Mouse (Mus musculus) forebrain, embryonic 11.5 days (tissue): Measurements from ENCODE around the gene Ntsr1. TPM values are rescaled to one million over a fixed set of nuclear protein-coding genes. Genes with fewer than 3 reads are reported as not detected.
A peak's percentile ranks its signal among the peaks of the same experiment; 100 is the strongest.

ENCODE experiments used
- ATAC-seq: fragments of 200-750 bp; cut with Nextera tagmentation; replicated peaks from 2 replicates; pipeline ENCODE4 v1.8.0; 2017; ENCODE audit warnings: moderate TSS enrichment; ENCODE audit not compliant: low FRiP score
- DNase-seq: peaks from one replicate; pipeline ENCODE4 v3.0.0-alpha.2; 2017; ENCODE audit warnings: low spot score
- H3K27ac ChIP-seq: fragments of 300-500 bp; sonication (generic); 2 replicates; pipeline ENCODE4 v1.5.1; 2014; ENCODE audit warnings: low read depth, low read length
- H3K27me3 ChIP-seq: fragments of 300-500 bp; sonication (generic); 2 replicates; pipeline ENCODE4 v1.6.1; 2014; ENCODE audit warnings: mild to moderate bottlenecking, low read length, mixed read lengths; ENCODE audit not compliant: control insufficient read depth, insufficient read depth
- H3K36me3 ChIP-seq: fragments of 300-500 bp; sonication (generic); 2 replicates; pipeline ENCODE4 v1.6.1; 2014; ENCODE audit warnings: mild to moderate bottlenecking, low read length, moderate library complexity, mixed read lengths; ENCODE audit not compliant: control insufficient read depth, insufficient read depth
- H3K4me1 ChIP-seq: fragments of 300-500 bp; sonication (generic); replicated peaks from 2 replicates; pipeline ENCODE4 v1.6.1; 2014; ENCODE audit warnings: low read length, mixed read lengths; ENCODE audit not compliant: control insufficient read depth, insufficient read depth
- H3K4me2 ChIP-seq: fragments of 300-500 bp; sonication (generic); 2 replicates; pipeline ENCODE4 v1.6.1; 2014; ENCODE audit warnings: low read depth, mild to moderate bottlenecking, low read length, moderate library complexity, mixed read lengths; ENCODE audit not compliant: severe bottlenecking
- H3K4me3 ChIP-seq: fragments of 300-500 bp; sonication (generic); 2 replicates; pipeline ENCODE4 v1.5.1; 2014; ENCODE audit warnings: low read depth, low read length
- H3K9ac ChIP-seq: fragments of 300-500 bp; sonication (generic); 2 replicates; pipeline ENCODE4 v1.6.1; 2014; ENCODE audit warnings: low read length
- H3K9me3 ChIP-seq: fragments of 300-500 bp; sonication (generic); 2 replicates; pipeline ENCODE4 v1.6.1; 2016; ENCODE audit warnings: low read length, mixed read lengths; ENCODE audit not compliant: control insufficient read depth
- WGBS: fragments of 180-500 bp; shearing (Covaris S2); extraction: QIAGEN DNeasy Blood & Tissue Kit; methylation state at CpG from one replicate; pipeline ENCODE4 v1.1.7; 2014; 5-methylcytosine and 5-hydroxymethylcytosine counted together
- polyA plus RNA-seq: library from polyadenylated mRNA; unstranded; fragments of >200 nt; fragmentation: Nextera tagmentation; extraction: Ambion mirVana; gene quantifications from 2 replicates; pipeline ENCODE4 v1.2.1, GENCODE M21; 2014

Ntsr1 gene
- polyA plus RNA-seq, 1 experiment from 2014 or later = 0.15 TPM

DNA sequence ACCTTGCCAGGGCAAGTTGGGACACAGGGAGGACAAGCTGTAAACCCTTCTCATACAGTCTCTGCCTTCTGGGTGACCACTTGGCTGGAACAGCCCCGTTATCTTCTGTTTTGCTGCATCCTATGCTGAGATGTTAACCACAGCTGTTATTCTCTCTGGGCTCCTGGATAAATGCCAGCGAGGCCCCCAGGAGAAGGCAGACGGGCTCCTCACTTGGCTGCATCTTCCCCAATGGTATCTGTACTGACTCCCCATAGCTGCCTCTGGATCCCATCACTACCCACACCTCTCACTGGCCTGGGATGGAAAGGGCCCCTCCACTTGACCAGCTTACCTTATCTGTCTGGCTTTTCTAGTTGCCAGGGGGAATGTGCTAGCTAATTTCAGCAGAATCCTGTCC lies 13.2 kb downstream of the Ntsr1 start:
- H3K9me3 ChIP-seq = no peaks in the 10 kb centered on the region
- no peak for DNase-seq
- 82% methylated on average over 3 of the region's 3 CpGs for WGBS

GRCm38 (mm10) chr2:180513835-180514234 lies 14.1 kb downstream of the Ntsr1 start:
- Histone ChIP-seq H3K9ac (no peak overlapping the region), H3K27me3 (peaks cover 4% of the 10 kb centered on the region), H3K27ac (no peak overlapping the region), H3K4me1 (no peaks in the 10 kb centered on the region), H3K9me3 (no peaks in the 10 kb centered on the region), H3K4me3 (no peak overlapping the region), H3K4me2 (no peak overlapping the region), H3K36me3 (no peaks in the 10 kb centered on the region)
- no peak for DNase-seq
- WGBS = 27% methylated on average over 4 of the region's 4 CpGs
- no peak for ATAC-seq

More for the DNA sequence above, 13.2 kb downstream of the Ntsr1 start:
- Histone ChIP-seq H3K27ac (no peak overlapping the region), H3K4me1 (no peaks in the 10 kb centered on the region), H3K4me3 (no peak overlapping the region), H3K27me3 (peaks cover 4% of the 10 kb centered on the region), H3K4me2 (no peak overlapping the region), H3K36me3 (no peaks in the 10 kb centered on the region), H3K9ac (no peak overlapping the region)
- no peak for ATAC-seq

DNA sequence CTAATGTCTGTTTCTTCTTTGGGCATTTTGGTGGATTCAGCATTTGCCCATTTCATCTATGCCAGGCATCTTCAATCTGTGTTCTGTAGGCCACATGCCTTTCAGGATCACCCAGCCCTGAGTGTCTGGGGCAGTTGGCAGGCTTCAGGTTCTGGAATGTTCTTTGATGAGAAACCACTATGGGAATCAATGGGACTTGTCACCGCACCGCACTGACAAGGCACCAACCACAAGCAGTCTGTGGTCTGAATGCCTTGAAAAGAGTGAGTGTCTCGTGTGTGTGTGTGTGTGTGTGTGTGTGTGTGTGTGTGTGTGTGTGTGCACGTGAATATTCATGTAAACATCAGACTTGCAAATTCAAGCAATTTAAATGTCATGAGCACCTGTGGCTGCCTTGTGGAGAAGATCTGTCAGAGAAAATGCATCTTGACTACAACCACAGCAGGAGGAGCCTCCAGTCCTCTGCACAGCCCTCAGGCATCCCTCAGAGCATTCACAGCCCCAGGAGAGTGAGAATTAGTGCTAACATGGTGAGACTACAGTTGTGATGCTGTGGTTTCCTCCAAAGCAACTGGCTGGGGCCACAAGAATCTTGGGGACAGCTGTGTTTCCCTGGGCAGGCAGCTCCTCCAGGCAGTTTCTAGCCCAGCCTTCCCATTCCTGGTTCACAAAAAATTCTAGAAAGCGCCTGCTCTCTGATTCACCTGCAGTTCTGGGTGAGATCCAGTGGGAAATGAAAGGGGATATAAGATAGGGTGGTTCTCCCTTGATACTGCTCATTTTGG lies 21.9 kb downstream of the Ntsr1 start:
- DNase-seq (no peak), ATAC-seq (no peak)
- Histone ChIP-seq H3K9ac (no peak overlapping the region), H3K27ac (no peak overlapping the region), H3K9me3 (no peaks in the 10 kb centered on the region), H3K4me3 (no peak overlapping the region), H3K4me2 (no peak overlapping the region), H3K4me1 (no peaks in the 10 kb centered on the region), H3K36me3 (no peaks in the 10 kb centered on the region), H3K27me3 (peaks cover 2% of the 10 kb centered on the region)
- WGBS = 77% methylated on average over 5 of the region's 5 CpGs

GRCm38 (mm10) chr2:180522825-180523224 lies 23.0 kb downstream of the Ntsr1 start:
- Histone ChIP-seq H3K36me3 (no peaks in the 10 kb centered on the region), H3K27me3 (peaks cover 2% of the 10 kb centered on the region), H3K4me2 (no peak overlapping the region), H3K27ac (no peak overlapping the region), H3K9me3 (no peaks in the 10 kb centered on the region), H3K4me1 (no peaks in the 10 kb centered on the region; the same call in 1 of the 2 replicates), H3K4me3 (no peak overlapping the region), H3K9ac (no peak overlapping the region)
- DNase-seq = no peak
- ATAC-seq = no peak
- WGBS = 65% methylated on average over 4 of the region's 4 CpGs

DNA sequence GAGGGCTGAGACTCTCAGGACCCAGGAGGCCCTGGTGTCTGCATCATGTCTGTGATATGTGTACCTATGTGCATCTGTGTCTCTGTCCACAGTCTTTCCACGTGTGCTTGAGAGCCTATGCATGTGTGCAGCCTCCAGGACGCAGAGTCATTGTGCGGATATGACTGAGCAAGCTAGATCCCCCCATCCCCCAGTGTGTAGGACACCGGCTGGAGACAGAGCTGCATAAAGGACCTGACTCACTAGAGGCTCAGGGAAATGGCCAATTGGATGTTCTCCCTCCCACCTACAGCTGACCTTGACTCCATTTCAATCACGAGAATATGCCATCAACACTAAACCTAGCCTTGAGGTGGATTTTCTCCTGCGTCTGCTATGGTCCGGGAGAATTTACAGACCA lies 27.7 kb downstream of the Ntsr1 start:
- H3K9ac ChIP-seq = no peak overlapping the region
- H3K27ac ChIP-seq = no peak overlapping the region
- H3K9me3 ChIP-seq = no peaks in the 10 kb centered on the region
- peaks cover 12% of the 10 kb centered on the region for H3K4me1 ChIP-seq
- no peak for ATAC-seq
- WGBS = 66% methylated on average over 7 of the region's 7 CpGs
- H3K4me2 ChIP-seq = no peak overlapping the region
- H3K4me3 ChIP-seq = no peak overlapping the region
- peaks cover 2% of the 10 kb centered on the region for H3K27me3 ChIP-seq
- no peaks in the 10 kb centered on the region for H3K36me3 ChIP-seq
- DNase-seq = no peak

GRCm38 (mm10) chr2:180527883-180528282 lies 28.1 kb downstream of the Ntsr1 start:
- H3K4me1 ChIP-seq = peaks cover 16% of the 10 kb centered on the region

DNA sequence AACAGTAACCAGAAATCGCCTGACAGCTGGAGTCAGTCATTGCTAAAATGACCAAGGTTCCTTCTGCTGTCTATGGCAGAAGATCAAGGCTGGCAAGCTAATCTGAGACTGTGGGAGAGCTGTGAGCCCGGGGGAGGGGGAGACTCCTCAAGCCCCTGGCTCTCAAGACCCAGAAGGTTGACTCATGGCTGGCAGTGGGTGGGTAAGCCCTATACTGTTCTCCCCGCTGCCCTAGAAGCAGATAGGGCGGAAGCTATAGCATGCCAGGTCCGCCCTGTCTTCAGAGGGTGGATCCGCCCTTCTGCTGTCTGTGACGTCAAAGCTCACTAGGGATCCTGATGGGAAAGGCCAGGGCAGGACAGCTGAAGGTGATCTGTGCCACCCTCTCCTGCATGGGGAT lies 30.4 kb downstream of the Ntsr1 start:
- 23% methylated on average over 7 of the region's 7 CpGs for WGBS
- no peak overlapping the region for H3K4me3 ChIP-seq
- peaks cover 16% of the 10 kb centered on the region for H3K4me1 ChIP-seq
- no peaks in the 10 kb centered on the region for H3K36me3 ChIP-seq
- H3K4me2 ChIP-seq = peak overlapping the region; percentile 33
- H3K27me3 ChIP-seq = peaks cover 2% of the 10 kb centered on the region
- ATAC-seq = peak; percentile 73
- peak overlapping the region; percentile 72 for H3K27ac ChIP-seq
- H3K9ac ChIP-seq = no peak overlapping the region
- H3K9me3 ChIP-seq = no peaks in the 10 kb centered on the region
- peak; percentile 62 for DNase-seq

More at GRCm38 (mm10) chr2:180527883-180528282, 28.1 kb downstream of the Ntsr1 start:
- no peak overlapping the region for H3K4me3 ChIP-seq
- 20% methylated on average over 8 of the region's 8 CpGs for WGBS
- H3K27me3 ChIP-seq = peaks cover 2% of the 10 kb centered on the region
- H3K9me3 ChIP-seq = no peaks in the 10 kb centered on the region
- H3K9ac ChIP-seq = no peak overlapping the region
- DNase-seq (no peak), ATAC-seq (no peak)
- H3K4me2 ChIP-seq = no peak overlapping the region
- H3K36me3 ChIP-seq = no peaks in the 10 kb centered on the region
- H3K27ac ChIP-seq = no peak overlapping the region

GRCm38 (mm10) chr2:180530584-180530983 lies 30.8 kb downstream of the Ntsr1 start:
- H3K36me3 ChIP-seq = no peaks in the 10 kb centered on the region
- peak overlapping the region; percentile 33 for H3K4me2 ChIP-seq
- peak overlapping the region; percentile 72 for H3K27ac ChIP-seq
- no peak overlapping the region for H3K9ac ChIP-seq
- H3K27me3 ChIP-seq = no peaks in the 10 kb centered on the region; the same call in 1 of the 2 replicates
- H3K9me3 ChIP-seq = no peaks in the 10 kb centered on the region
- ATAC-seq (peak; percentile 78), DNase-seq (no peak)
- peaks cover 16% of the 10 kb centered on the region for H3K4me1 ChIP-seq
- 6% methylated on average over 3 of the region's 3 CpGs for WGBS
- no peak overlapping the region for H3K4me3 ChIP-seq
